Mouse (Mus musculus) heart, embryonic 14.5 days (tissue): Measurements from ENCODE around the gene Slc5a3. TPM values are rescaled to one million over a fixed set of nuclear protein-coding genes. Genes with fewer than 3 reads are reported as not detected.
A peak's percentile ranks its signal among the peaks of the same experiment; 100 is the strongest.

Experiments used
- ATAC-seq: fragments of 200-750 bp; cut with Nextera tagmentation; 2 replicates; pipeline ENCODE4 v1.8.0; 2017; ENCODE audit warnings: low read depth, moderate TSS enrichment; ENCODE audit not compliant: insufficient number of reproducible peaks, insufficient read depth, low FRiP score
- H3K27ac ChIP-seq, 2 experiments: fragments of 200-500 bp in 1 of 2; fragments of 300-500 bp in 1 of 2; sonication (generic) in 1 of 2; replicated peaks in 1 of 2; 2 replicates each; pipeline ENCODE4 v1.5.1; 2012 to 2014; ENCODE audit warnings: low read depth in 2 of 2, low read length in 2 of 2, control low read depth in 1 of 2, mild to moderate bottlenecking in 1 of 2, mixed read lengths in 1 of 2; ENCODE audit not compliant: control insufficient read depth in 1 of 2, insufficient read depth in 1 of 2
- H3K27me3 ChIP-seq: fragments of 300-500 bp; sonication (generic); 2 replicates; pipeline ENCODE4 v1.6.1; 2014; ENCODE audit warnings: mild to moderate bottlenecking, low read length, control low read depth; ENCODE audit not compliant: control insufficient read depth, insufficient read depth
- H3K36me3 ChIP-seq: fragments of 300-500 bp; sonication (generic); 2 replicates; pipeline ENCODE4 v1.6.1; 2014; ENCODE audit warnings: mild to moderate bottlenecking, control low read depth, low read length, mixed read lengths; ENCODE audit not compliant: control insufficient read depth, insufficient read depth
- H3K4me1 ChIP-seq, 2 experiments: fragments of 200-500 bp in 1 of 2; fragments of 300-500 bp in 1 of 2; sonication (generic) in 1 of 2; 2 replicates each; pipeline ENCODE4 v1.6.1; 2012 to 2014; ENCODE audit warnings: low read length in 2 of 2, control low read depth in 1 of 2, mixed read lengths in 1 of 2; ENCODE audit not compliant: control insufficient read depth in 2 of 2, insufficient read depth in 2 of 2
- H3K4me2 ChIP-seq: fragments of 300-500 bp; sonication (generic); 2 replicates; pipeline ENCODE4 v1.6.1; 2014; ENCODE audit warnings: mild to moderate bottlenecking, low read length
- H3K4me3 ChIP-seq, 2 experiments: fragments of 200-500 bp in 1 of 2; fragments of 300-500 bp in 1 of 2; sonication (generic) in 1 of 2; 2 replicates each; pipeline ENCODE4 v1.5.1; 2012 to 2014; ENCODE audit warnings: low read length in 2 of 2, mild to moderate bottlenecking in 2 of 2, control low read depth in 1 of 2, low read depth in 1 of 2, moderate library complexity in 1 of 2; ENCODE audit not compliant: control insufficient read depth in 1 of 2, insufficient read depth in 1 of 2
- H3K9ac ChIP-seq: fragments of 300-500 bp; sonication (generic); 2 replicates; pipeline ENCODE4 v1.6.1; 2014; ENCODE audit warnings: mild to moderate bottlenecking, low read length
- H3K9me3 ChIP-seq: fragments of 300-500 bp; sonication (generic); 2 replicates; pipeline ENCODE4 v1.6.1; 2016; ENCODE audit warnings: low read length, control low read depth; ENCODE audit not compliant: control insufficient read depth
- WGBS: fragments of 180-500 bp; shearing (Covaris S2); extraction: QIAGEN DNeasy Blood & Tissue Kit; methylation state at CpG from one replicate; pipeline ENCODE4 v1.1.7; 2014; 5-methylcytosine and 5-hydroxymethylcytosine counted together
- polyA plus RNA-seq: library from polyadenylated mRNA; unstranded; fragments of >200 nt; fragmentation: Nextera tagmentation; extraction: Ambion mirVana; gene quantifications from 2 replicates; pipeline ENCODE4 v1.2.1, GENCODE M21; 2014

Slc5a3 gene
- polyA plus RNA-seq, 1 experiment from 2014 or later: 6.1 TPM

DNA sequence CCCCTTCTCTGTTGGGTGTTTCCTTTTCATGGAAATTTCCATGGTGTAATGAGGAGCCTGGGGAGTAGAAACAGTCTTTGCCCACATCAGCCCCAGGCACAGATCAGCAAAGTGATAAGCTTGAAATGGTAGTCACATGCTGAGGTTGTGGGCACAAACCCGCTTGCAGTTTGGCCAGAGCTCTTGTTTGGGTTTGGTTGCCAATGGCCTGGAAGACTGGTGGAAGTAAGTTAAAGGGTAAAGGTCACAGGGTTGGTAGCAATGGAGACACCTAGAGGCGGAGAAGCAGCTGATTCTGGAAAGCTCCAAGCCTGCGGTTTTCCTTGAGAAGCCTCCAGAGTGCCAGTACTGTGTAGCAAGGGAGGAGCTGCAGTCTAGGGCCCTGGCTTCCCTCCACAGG lies 47.5 kb downstream of the Slc5a3 start:
- WGBS: 77% methylated on average over 3 of the region's 3 CpGs
- Histone ChIP-seq H3K27ac (no peak overlapping the region), H3K27me3 (no peaks in the 10 kb centered on the region), H3K4me1 (peaks cover 13 to 14% of the 10 kb centered on the region in 2 experiments; a peak in 3 of 4 replicates), H3K9me3 (no peaks in the 10 kb centered on the region), H3K4me3 (no peak overlapping the region), H3K36me3 (peaks cover 16% of the 10 kb centered on the region; the same call in 1 of the 2 replicates), H3K9ac (no peak overlapping the region), H3K4me2 (no peak overlapping the region)
- no peak for ATAC-seq

DNA sequence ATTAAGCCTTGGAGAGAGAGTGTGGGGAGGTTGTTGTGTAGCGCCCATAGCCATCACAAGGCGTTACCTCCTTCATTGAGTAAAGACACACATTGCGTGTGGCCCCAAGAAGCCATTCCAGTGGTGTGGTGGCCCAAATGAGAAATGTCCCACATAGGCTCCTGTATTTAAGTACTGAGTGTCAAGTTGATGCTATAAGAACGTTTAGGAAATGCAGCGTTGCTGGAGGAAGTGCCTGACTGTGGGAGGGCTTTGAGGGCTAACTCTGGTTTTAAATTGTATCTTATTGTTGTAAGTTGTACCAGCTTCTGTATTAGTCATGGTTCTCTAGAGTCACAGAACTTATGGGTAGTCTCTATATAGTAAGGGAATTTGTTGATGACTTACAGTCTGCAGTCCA lies 49.2 kb downstream of the Slc5a3 start:
- Histone ChIP-seq H3K4me1 (peaks cover 13 to 14% of the 10 kb centered on the region in 2 experiments; a peak in 3 of 4 replicates), H3K27me3 (no peaks in the 10 kb centered on the region), H3K27ac (no peak overlapping the region), H3K4me2 (no peak overlapping the region), H3K9ac (no peak overlapping the region), H3K4me3 (no peak overlapping the region), H3K9me3 (no peaks in the 10 kb centered on the region), H3K36me3 (peaks cover 15% of the 10 kb centered on the region)
- WGBS: 89% methylated on average over 5 of the region's 5 CpGs
- ATAC-seq: no peak

DNA sequence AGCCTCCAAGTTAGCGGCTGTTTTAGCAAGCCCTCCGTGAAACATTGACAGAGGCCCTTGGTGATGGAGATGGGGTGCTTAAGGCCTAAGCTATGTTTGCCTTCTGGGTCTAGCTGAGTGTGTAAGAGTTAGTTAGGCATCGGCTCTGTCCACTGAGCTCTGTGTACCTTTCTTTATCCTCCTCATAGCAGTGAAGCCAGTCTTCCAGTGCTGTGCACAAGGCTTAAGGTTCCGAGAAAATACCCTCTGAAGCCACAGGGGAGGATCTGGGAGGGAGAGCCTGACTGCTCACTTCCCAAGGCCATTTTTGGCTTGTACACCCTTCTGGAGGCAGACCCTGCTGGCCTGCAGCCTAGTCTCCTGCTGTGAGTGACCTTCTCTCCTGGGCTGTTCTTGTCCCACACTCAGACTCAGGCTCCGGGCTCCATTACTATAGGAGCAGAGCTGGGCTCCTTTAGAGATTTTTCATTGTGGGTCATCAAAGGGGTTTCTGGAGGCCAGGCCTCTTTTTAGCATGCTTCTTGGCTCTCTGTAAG lies 56.7 kb downstream of the Slc5a3 start:
- Histone ChIP-seq H3K9ac (no peak overlapping the region), H3K4me1 (peaks cover 12 to 24% of the 10 kb centered on the region in 2 experiments), H3K9me3 (no peaks in the 10 kb centered on the region), H3K4me2 (no peak overlapping the region), H3K27ac (peak overlapping the region in 1 of 2 experiments; percentile 22; a peak in 2 of 4 replicates), H3K36me3 (peaks cover 24% of the 10 kb centered on the region), H3K27me3 (no peaks in the 10 kb centered on the region), H3K4me3 (no peak overlapping the region)
- ATAC-seq: peak; percentile 48; the same call in 1 of the 2 replicates
- WGBS: 68% methylated on average over 5 of the region's 5 CpGs

DNA sequence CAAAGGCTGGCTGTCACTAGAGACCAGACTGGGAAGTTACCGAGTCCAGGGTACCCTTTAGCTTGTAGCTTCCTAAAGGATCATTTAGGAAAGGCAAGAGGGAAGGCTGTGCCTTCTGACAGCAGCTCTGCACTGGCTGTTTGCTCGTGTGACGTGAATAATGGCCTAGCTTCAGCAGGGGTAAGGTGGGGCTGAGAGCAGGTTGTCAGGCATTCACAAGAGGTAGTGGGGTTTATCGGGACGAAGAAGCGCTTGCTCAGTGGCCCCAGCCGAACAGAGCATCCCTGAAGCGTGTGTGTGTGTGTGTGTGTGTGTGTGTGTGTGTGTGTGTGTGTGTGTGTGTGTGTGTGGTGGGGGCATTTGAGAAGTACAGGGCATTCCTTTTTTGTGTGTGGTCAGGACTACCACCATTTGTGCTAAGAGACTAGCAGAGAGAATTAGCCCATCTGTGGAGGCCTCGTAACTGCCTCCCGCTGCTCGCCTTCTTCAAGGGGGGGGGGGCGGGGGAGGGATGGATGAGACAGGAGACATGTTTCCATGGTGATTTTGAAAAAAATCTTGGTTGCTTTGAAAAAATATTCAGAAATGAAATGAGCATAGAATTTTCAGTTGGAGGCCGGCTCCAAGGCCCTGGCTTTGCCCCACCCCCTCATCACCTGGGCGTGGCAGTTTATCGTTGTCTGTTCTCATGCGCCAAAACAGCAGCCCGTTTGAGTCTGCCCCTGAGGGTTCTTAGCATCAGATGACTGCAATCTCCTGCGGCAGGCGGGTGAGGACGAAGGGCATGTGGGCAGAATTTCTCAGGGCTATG lies 57.7 kb downstream of the Slc5a3 start:
- Histone ChIP-seq H3K27ac (no peak overlapping the region), H3K27me3 (no peaks in the 10 kb centered on the region), H3K9me3 (no peaks in the 10 kb centered on the region), H3K4me3 (no peak overlapping the region), H3K36me3 (peaks cover 24% of the 10 kb centered on the region), H3K9ac (peak overlapping the region; percentile 23; the same call in 1 of the 2 replicates), H3K4me1 (peaks cover 12 to 24% of the 10 kb centered on the region in 2 experiments), H3K4me2 (peak overlapping the region; percentile 34)
- 48% methylated on average over 19 of the region's 20 CpGs for WGBS
- no peak for ATAC-seq

DNA sequence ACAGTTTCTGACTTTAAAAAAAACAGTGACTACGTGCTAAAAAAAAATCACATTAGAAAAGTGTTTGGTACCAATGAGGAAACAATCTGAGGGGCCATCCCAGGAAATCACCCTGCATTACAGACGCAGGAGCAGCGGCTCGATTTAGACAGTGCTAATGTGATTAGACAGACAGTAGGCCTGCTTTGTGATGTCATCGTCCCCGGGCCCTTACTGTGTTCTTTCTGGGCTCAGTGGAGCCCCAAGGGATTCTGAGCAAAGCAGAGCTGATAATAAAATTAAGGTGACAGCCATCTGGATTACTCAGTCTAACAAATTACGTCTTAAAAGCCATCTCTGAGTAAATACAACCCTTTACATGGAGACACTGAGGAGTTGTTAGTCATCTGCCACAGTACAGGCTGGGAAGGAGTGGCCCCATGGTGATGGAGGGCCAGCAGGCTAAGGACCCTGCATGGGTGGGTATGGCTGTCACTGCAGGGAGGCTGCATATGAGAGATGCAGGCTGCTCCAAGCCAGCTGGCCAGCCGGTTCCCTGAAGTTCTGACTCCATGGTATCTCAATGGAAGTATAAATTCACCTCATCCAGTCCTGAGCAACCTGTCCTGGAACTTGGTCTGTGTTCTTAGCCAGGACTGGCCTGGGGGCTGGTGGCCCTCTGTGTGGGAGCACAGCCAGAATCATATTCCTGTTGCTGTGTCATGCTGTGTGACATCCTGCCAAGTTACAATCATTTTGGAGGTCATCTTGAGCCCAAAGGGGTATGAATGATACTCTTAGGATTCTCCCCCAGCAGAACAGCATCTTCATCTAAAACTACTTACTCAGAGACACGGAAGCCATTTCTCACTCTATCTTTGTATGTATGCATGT lies 59.5 kb downstream of the Slc5a3 start:
- Histone ChIP-seq H3K4me2 (no peak overlapping the region), H3K9ac (no peak overlapping the region), H3K27me3 (no peaks in the 10 kb centered on the region), H3K27ac (no peak overlapping the region), H3K4me3 (no peak overlapping the region), H3K9me3 (no peaks in the 10 kb centered on the region), H3K4me1 (peaks cover 12 to 24% of the 10 kb centered on the region in 2 experiments), H3K36me3 (0 out of 2 replicates have a peak, but pooled peaks cover 11% of the 10 kb centered on the region)
- ATAC-seq: no peak
- 65% methylated on average over 9 of the region's 9 CpGs for WGBS

DNA sequence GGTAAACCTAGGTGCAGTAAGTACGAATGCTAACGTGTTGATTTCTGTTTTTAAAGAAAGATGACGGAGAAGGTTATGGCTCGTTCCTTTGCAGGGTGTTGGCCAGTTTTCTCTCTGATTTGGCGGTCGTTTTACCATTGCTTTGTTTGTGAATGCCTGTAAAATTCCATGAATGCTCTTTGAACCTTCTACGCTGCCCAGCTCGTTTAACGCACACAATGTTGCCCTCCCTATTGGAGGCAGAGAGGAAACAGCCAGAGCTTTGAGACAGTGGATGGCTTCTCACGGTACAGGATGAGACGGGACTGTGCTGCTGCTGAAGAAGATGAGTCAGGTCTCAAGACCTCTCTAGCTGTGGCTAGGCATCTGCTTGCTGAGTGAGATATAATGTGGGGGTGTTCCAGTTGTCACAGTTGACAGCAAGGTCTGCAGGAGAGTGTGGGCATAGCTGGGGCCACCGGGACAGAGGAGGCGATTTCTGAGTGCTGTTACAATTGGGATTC lies 60.9 kb downstream of the Slc5a3 start:
- no peaks in the 10 kb centered on the region for H3K27me3 ChIP-seq
- no peak overlapping the region for H3K4me2 ChIP-seq
- H3K36me3 ChIP-seq: no peaks in the 10 kb centered on the region
- no peak overlapping the region for H3K4me3 ChIP-seq
- H3K27ac ChIP-seq: no peak overlapping the region
- WGBS: 56% methylated on average over 13 of the region's 13 CpGs
- ATAC-seq: no peak
- H3K9me3 ChIP-seq: no peaks in the 10 kb centered on the region
- peaks cover 12 to 24% of the 10 kb centered on the region in 2 experiments for H3K4me1 ChIP-seq
- no peak overlapping the region for H3K9ac ChIP-seq

DNA sequence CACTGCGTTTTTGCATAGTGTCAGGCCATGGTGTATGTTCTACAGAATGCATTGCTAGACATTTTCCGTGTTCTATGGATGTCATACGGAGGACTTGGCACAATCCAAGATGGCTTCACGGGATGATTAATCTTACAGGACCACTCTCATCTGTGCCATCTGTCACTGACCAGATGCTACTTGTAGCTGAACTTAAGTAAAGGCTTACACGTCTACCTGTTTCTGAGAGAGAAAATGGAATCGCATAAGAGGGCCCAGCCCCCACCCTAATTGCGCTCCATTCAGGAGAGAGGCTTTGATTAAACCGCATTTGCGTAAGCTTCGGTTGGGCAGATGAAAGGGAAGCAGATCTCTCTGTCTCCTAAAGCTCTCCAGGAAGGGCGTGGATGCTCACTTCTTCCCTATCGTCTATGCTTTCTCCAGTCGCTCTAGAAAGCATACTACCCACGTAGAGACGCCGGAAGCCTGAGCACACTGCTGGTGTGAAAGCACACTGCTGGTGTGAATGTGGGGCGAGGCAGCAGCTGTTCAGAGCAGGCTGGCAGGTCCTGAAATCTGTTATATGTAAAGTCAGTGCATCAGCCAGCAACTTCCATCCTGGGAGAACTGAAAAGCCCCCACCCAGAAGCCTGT lies 62.9 kb downstream of the Slc5a3 start:
- peaks cover 9% of the 10 kb centered on the region for H3K9me3 ChIP-seq
- no peaks in the 10 kb centered on the region for H3K27me3 ChIP-seq
- ATAC-seq: no peak
- no peak overlapping the region for H3K4me2 ChIP-seq
- H3K27ac ChIP-seq: no peak overlapping the region
- no peak overlapping the region for H3K4me3 ChIP-seq
- WGBS: 78% methylated on average over 17 of the region's 17 CpGs
- peaks cover 6 to 11% of the 10 kb centered on the region in 2 experiments; a peak in 3 of 4 replicates for H3K4me1 ChIP-seq
- H3K36me3 ChIP-seq: no peaks in the 10 kb centered on the region
- H3K9ac ChIP-seq: no peak overlapping the region
